In genomic region chr2:71816391-71817041, GRCm38 (mm10) we compare ENCODE assay signal across 9 mouse cellular contexts. TPM values are rescaled to one million over a fixed set of nuclear protein-coding genes. Genes with fewer than 3 reads are reported as not detected.
DNase-seq lines count a peak whose midpoint lies in the region; ATAC-seq and TF ChIP-seq lines count a peak whose summit lies in the region.
"Had no signal": no experiment of that assay in that cellular context is flagged by ENCODE, and none has a peak within 500 bp of the region (broad histone marks: within the 10 kb centered on the region; RNA-seq: fewer than 3 reads in every experiment).

No protein-coding gene starts in this region.

- WGBS in intestine, postnatal 0 days = 37% methylated on average over 14 of the region's 14 CpGs
- 42% methylated on average over 14 of the region's 14 CpGs for WGBS in intestine, embryonic 16.5 days
- 25% methylated on average over 14 of the region's 14 CpGs for WGBS in heart, embryonic 13.5 days

- no peak for TF ChIP-seq EP300 in CH12.LX (IDR thresholded peaks at IDR 0.05; ENCODE audit: low read length)

- peaks cover 15% of the 10 kb centered on the region; the same call in 1 of the 2 replicates for H3K36me3 ChIP-seq in intestine, postnatal 0 days (ENCODE audit: control insufficient read depth, insufficient read depth)
- no peaks in the 10 kb centered on the region for H3K36me3 ChIP-seq in intestine, embryonic 16.5 days (ENCODE audit: control insufficient read depth, insufficient read depth, low read length)
- H3K36me3 ChIP-seq in CH12.LX (replicated peaks in 1 of 2; ENCODE audit: control insufficient read depth in 1 of 2, insufficient read depth in 1 of 2, low read length in 1 of 2) = peaks cover 0 to 7% of the 10 kb centered on the region in 2 experiments
- peaks cover 27% of the 10 kb centered on the region for H3K36me3 ChIP-seq in heart, embryonic 13.5 days
- H3K36me3 ChIP-seq: neural tube, embryonic 12.5 days had no signal

- peaks cover 15% of the 10 kb centered on the region; the same call in 1 of the 2 replicates for H3K4me1 ChIP-seq in intestine, postnatal 0 days (replicated peaks; ENCODE audit: control insufficient read depth, insufficient read depth, low read length)
- peaks cover 41% of the 10 kb centered on the region for H3K4me1 ChIP-seq in intestine, embryonic 16.5 days (ENCODE audit: control insufficient read depth, insufficient read depth, low read length)
- peaks cover 13 to 51% of the 10 kb centered on the region in 2 experiments for H3K4me1 ChIP-seq in CH12.LX (ENCODE audit: control insufficient read depth in 1 of 2, insufficient read depth in 2 of 2)
- H3K4me1 ChIP-seq in heart, embryonic 13.5 days = peaks cover 48% of the 10 kb centered on the region

- H3K9ac ChIP-seq in intestine, postnatal 0 days (ENCODE audit: low read depth, low read length) = no peak overlapping the region
- H3K9ac ChIP-seq in intestine, embryonic 16.5 days (ENCODE audit: low read depth, low read length) = no peak overlapping the region
- no peak overlapping the region for H3K9ac ChIP-seq in CH12.LX (ENCODE audit: insufficient read depth, low read depth)
- peak overlapping the region; percentile 59; the same call in 1 of the 2 replicates for H3K9ac ChIP-seq in heart, embryonic 13.5 days
- H3K9ac ChIP-seq: neural tube, embryonic 12.5 days had no signal

- TF ChIP-seq POLR2A in CH12.LX (IDR thresholded peaks at IDR 0.05; ENCODE audit: low read depth, low read length) = no peak

- H3K79me2 ChIP-seq in CH12.LX (replicated peaks; ENCODE audit: control insufficient read depth, extremely low read depth, insufficient read depth, poor library complexity, severe bottlenecking) = no peaks in the 10 kb centered on the region

- dilution Hi-C loops in CH12.LX (cut with MboI; ENCODE audit: extremely low pct_ligation_motif_present, extremely low pct_unique_long_range_greater_than_20kb, low sequenced_read_pairs) = no loop called here

- peak; percentile 85 for TF ChIP-seq CTCF in intestine, postnatal 0 days (IDR thresholded peaks at IDR 0.05; ENCODE audit: low read depth)
- peak; percentile 52 to 89 for TF ChIP-seq CTCF in CH12.LX (conservative IDR thresholded peaks at IDR 0.05 in 1 of 2, IDR thresholded peaks at IDR 0.05 in 1 of 2; ENCODE audit: low read depth in 2 of 2, low read length in 2 of 2)

- no peak overlapping the region for H3K4me2 ChIP-seq in intestine, postnatal 0 days (replicated peaks; ENCODE audit: low read depth)
- H3K4me2 ChIP-seq in intestine, embryonic 16.5 days (ENCODE audit: low read depth, low read length) = no peak overlapping the region
- H3K4me2 ChIP-seq in CH12.LX (ENCODE audit: insufficient read depth, low read depth, poor library complexity, severe bottlenecking) = no peak overlapping the region
- peak overlapping the region; percentile 54 for H3K4me2 ChIP-seq in heart, embryonic 13.5 days
- H3K4me2 ChIP-seq: neural tube, embryonic 12.5 days had no signal

- no peak overlapping the region for H3K27ac ChIP-seq in intestine, postnatal 0 days (ENCODE audit: low read depth, low read length)
- no peak overlapping the region for H3K27ac ChIP-seq in intestine, embryonic 16.5 days (ENCODE audit: low read length)
- no peak overlapping the region for H3K27ac ChIP-seq in CH12.LX (ENCODE audit: insufficient read depth, low read depth)
- H3K27ac ChIP-seq in heart, embryonic 13.5 days (replicated peaks) = 0 out of 2 replicates have a peak overlapping the region, but pooled peaks have one; percentile 8
- H3K27ac ChIP-seq: neural tube, embryonic 12.5 days had no signal

- no peaks in the 10 kb centered on the region for H3K27me3 ChIP-seq in intestine, postnatal 0 days (replicated peaks; ENCODE audit: control insufficient read depth, insufficient read depth, low read length)
- H3K27me3 ChIP-seq in intestine, embryonic 16.5 days (replicated peaks; ENCODE audit: control insufficient read depth, insufficient read depth, low read length) = no peaks in the 10 kb centered on the region
- H3K27me3 ChIP-seq in CH12.LX (replicated peaks) = no peaks in the 10 kb centered on the region
- no peaks in the 10 kb centered on the region for H3K27me3 ChIP-seq in heart, embryonic 13.5 days (replicated peaks)
- H3K27me3 ChIP-seq: neural tube, embryonic 12.5 days had no signal

- no peaks in the 10 kb centered on the region for H3K9me3 ChIP-seq in intestine, postnatal 0 days (ENCODE audit: control insufficient read depth)
- no peaks in the 10 kb centered on the region for H3K9me3 ChIP-seq in intestine, embryonic 16.5 days (ENCODE audit: control insufficient read depth, low read length)
- no peaks in the 10 kb centered on the region for H3K9me3 ChIP-seq in CH12.LX (replicated peaks; ENCODE audit: low read length)
- no peaks in the 10 kb centered on the region for H3K9me3 ChIP-seq in heart, embryonic 13.5 days
- H3K9me3 ChIP-seq: neural tube, embryonic 12.5 days had no signal

- in situ Hi-C loops in CH12.LX (cut with MboI; ENCODE audit: low pct_ligation_motif_present, low pct_unique_long_range_greater_than_20kb, low sequenced_read_pairs) = loop anchor here (10.0 kb wide), 1 partner anchor 162 kb away; no protein-coding TSS in a partner anchor

- peak; percentile 68 for DNase-seq in CH12.LX (ENCODE audit: extremely low read depth)
- peak; percentile 9 for DNase-seq in cerebellum, adult 8-10 months
- no peak for DNase-seq in adrenal gland, postnatal 4 days (ENCODE audit: low spot score in 2 of 2)
- DNase-seq in right cerebral cortex, postnatal 14 days = no peak

- H3K4me3 ChIP-seq in intestine, postnatal 0 days (ENCODE audit: low read depth, low read length) = no peak overlapping the region
- H3K4me3 ChIP-seq in intestine, embryonic 16.5 days (ENCODE audit: low read length) = no peak overlapping the region
- H3K4me3 ChIP-seq in CH12.LX (replicated peaks in 1 of 3; ENCODE audit: low read depth in 2 of 3, low read length in 2 of 3, poor library complexity in 1 of 3) = no peak overlapping the region
- H3K4me3 ChIP-seq in heart, embryonic 13.5 days = peak overlapping the region; percentile 10; the same call in 1 of the 2 replicates
- H3K4me3 ChIP-seq: neural tube, embryonic 12.5 days had no signal

- no peak for ATAC-seq in intestine, postnatal 0 days
- no peak for ATAC-seq in intestine, embryonic 16.5 days
- ATAC-seq in heart, embryonic 13.5 days (ENCODE audit: extremely low read depth, insufficient number of reproducible peaks, low FRiP score, low TSS enrichment) = no peak
- ATAC-seq in megakaryocyte, adult 5-6 weeks (ENCODE audit: poor library complexity, severe bottlenecking) = peak; percentile 37

- peak; percentile 93 for TF ChIP-seq RAD21 in CH12.LX (IDR thresholded peaks at IDR 0.05; ENCODE audit: low read depth, low read length)

TF ChIP-seq in CH12.LX, 34 proteins besides CTCF, POLR2A, EP300 and RAD21:
- peak; percentile 30; the same call in 1 of the 2 replicates for TF ChIP-seq NELFE (IDR thresholded peaks at IDR 0.05; ENCODE audit: low read depth, low read length)
- TF ChIP-seq SIN3A (IDR thresholded peaks at IDR 0.05; ENCODE audit: low read length) = 0 out of 2 replicates have a peak, but pooled peaks have one; percentile 61
- TF ChIP-seq SMC3 (IDR thresholded peaks at IDR 0.05; ENCODE audit: low read depth, low read length) = peak; percentile 92
- TF ChIP-seq ZNF384 (IDR thresholded peaks at IDR 0.05; ENCODE audit: low read depth, low read length) = 0 out of 2 replicates have a peak, but pooled peaks have one; percentile 39
- TF ChIP-seq IRF4 (IDR thresholded peaks at IDR 0.05; ENCODE audit: low read depth, low read length) = peak; percentile 34; the same call in 1 of the 2 replicates
- TF ChIP-seq ZC3H11A (IDR thresholded peaks at IDR 0.05; ENCODE audit: low read depth, low read length) = peak; percentile 88
- TF ChIP-seq MXI1 (IDR thresholded peaks at IDR 0.05; ENCODE audit: low read depth, low read length) = no peak
- TF ChIP-seq ZKSCAN1 (IDR thresholded peaks at IDR 0.05; ENCODE audit: borderline replicate concordance, low read depth, low read length) = no peak
- TF ChIP-seq RCOR1 (conservative IDR thresholded peaks at IDR 0.05; ENCODE audit: low read depth, low read length) = no peak

RNA-seq across cellular contexts. Expression of gene Pdk1, which starts 56.5 kb away (rescaled TPM):
- polyA plus RNA-seq in intestine, postnatal 0 days (2015; fragmentation: Nextera tagmentation; extraction: Ambion mirVana) = 14.3 and 16.4 TPM in 2 replicates
- 62.7 and 65.5 TPM in 2 replicates for polyA plus RNA-seq in intestine, embryonic 16.5 days (2015; fragmentation: Nextera tagmentation; extraction: Ambion mirVana)
- total RNA-seq in CH12.LX (2012; rRNA removed) = 20.9 and 59.9 TPM in 2 replicates
- 75.3 and 78.5 TPM in 2 replicates for total RNA-seq in CH12.LX (2014; rRNA removed)
- polyA plus RNA-seq in CH12.LX (2012; ENCODE audit: insufficient read length, low read depth) = 26.4 and 35.9 TPM in 2 replicates
- 84.3 and 88.1 TPM in 2 replicates for polyA plus RNA-seq in heart, embryonic 13.5 days (2015; fragmentation: Nextera tagmentation; extraction: Ambion mirVana)
- total RNA-seq in megakaryocyte, adult 5-6 weeks (2015) = 4.7 and 5.7 TPM in 2 replicates
- total RNA-seq in megakaryocyte, adult 5-6 weeks (2017) = 8.6 and 19.8 TPM in 2 replicates
- 10 to 100 TPM; 47.4 to 60.1 TPM for total RNA-seq in adrenal gland, postnatal 4 days (2021)

Comparison
In these comparisons a context has a peak if more than half of its experiments do, and no peak if none do; other contexts are left out.
1. DNase-seq: peak in CH12.LX (single experiment) and cerebellum, adult 8-10 months (single experiment); none in adrenal gland, postnatal 4 days (0 of 2) and right cerebral cortex, postnatal 14 days (single experiment).